Mouse (Mus musculus) liver, embryonic 15.5 days (tissue): Measurements from ENCODE around the gene Arid3b. TPM values are rescaled to one million over a fixed set of nuclear protein-coding genes. Genes with fewer than 3 reads are reported as not detected.

ENCODE experiments used
- ATAC-seq: fragments of 200-750 bp; cut with Nextera tagmentation; 2 replicates; pipeline ENCODE4 v1.8.0; 2017; ENCODE audit warnings: moderate number of reproducible peaks, mild to moderate bottlenecking, moderate library complexity; ENCODE audit not compliant: insufficient read depth
- H3K27ac ChIP-seq: fragments of 300-500 bp; sonication (generic); replicated peaks from 2 replicates; pipeline ENCODE4 v1.5.1; 2015; ENCODE audit warnings: mild to moderate bottlenecking, inconsistent platforms
- H3K27me3 ChIP-seq: fragments of 300-500 bp; sonication (generic); 2 replicates; pipeline ENCODE4 v1.6.1; 2015; ENCODE audit warnings: mild to moderate bottlenecking, inconsistent platforms
- H3K36me3 ChIP-seq: fragments of 300-500 bp; sonication (generic); replicated peaks from 2 replicates; pipeline ENCODE4 v1.6.1; 2015; ENCODE audit warnings: moderate library complexity, mild to moderate bottlenecking, inconsistent platforms
- H3K4me1 ChIP-seq: fragments of 300-500 bp; sonication (generic); replicated peaks from 2 replicates; pipeline ENCODE4 v1.6.1; 2015; ENCODE audit warnings: inconsistent platforms
- H3K4me2 ChIP-seq: fragments of 300-500 bp; sonication (generic); 2 replicates; pipeline ENCODE4 v1.6.1; 2015; ENCODE audit warnings: moderate library complexity, mild to moderate bottlenecking, inconsistent platforms
- H3K4me3 ChIP-seq: fragments of 300-500 bp; sonication (generic); replicated peaks from 2 replicates; pipeline ENCODE4 v1.5.1; 2015; ENCODE audit warnings: mild to moderate bottlenecking, inconsistent platforms
- H3K9ac ChIP-seq: fragments of 300-500 bp; sonication (generic); 2 replicates; pipeline ENCODE4 v1.6.1; 2015; ENCODE audit warnings: moderate library complexity, mild to moderate bottlenecking, inconsistent platforms
- H3K9me3 ChIP-seq: fragments of 300-500 bp; sonication (generic); replicated peaks from 2 replicates; pipeline ENCODE4 v1.6.1; 2016; ENCODE audit warnings: inconsistent platforms
- WGBS: fragments of 180-500 bp; shearing (Covaris S2); methylation state at CpG from one replicate; pipeline ENCODE4 v1.1.7; 2015; ENCODE audit warnings: mixed read lengths; ENCODE audit not compliant: insufficient replicate concordance; 5-methylcytosine and 5-hydroxymethylcytosine counted together
- polyA plus RNA-seq: library from polyadenylated mRNA; unstranded; fragments of >200 nt; fragmentation: Nextera tagmentation; extraction: Ambion mirVana; gene quantifications from 2 replicates; pipeline ENCODE4 v1.2.1, GENCODE M21; 2015

The Arid3b gene
- polyA plus RNA-seq, 1 experiment from 2014 or later: 10.5 TPM

DNA sequence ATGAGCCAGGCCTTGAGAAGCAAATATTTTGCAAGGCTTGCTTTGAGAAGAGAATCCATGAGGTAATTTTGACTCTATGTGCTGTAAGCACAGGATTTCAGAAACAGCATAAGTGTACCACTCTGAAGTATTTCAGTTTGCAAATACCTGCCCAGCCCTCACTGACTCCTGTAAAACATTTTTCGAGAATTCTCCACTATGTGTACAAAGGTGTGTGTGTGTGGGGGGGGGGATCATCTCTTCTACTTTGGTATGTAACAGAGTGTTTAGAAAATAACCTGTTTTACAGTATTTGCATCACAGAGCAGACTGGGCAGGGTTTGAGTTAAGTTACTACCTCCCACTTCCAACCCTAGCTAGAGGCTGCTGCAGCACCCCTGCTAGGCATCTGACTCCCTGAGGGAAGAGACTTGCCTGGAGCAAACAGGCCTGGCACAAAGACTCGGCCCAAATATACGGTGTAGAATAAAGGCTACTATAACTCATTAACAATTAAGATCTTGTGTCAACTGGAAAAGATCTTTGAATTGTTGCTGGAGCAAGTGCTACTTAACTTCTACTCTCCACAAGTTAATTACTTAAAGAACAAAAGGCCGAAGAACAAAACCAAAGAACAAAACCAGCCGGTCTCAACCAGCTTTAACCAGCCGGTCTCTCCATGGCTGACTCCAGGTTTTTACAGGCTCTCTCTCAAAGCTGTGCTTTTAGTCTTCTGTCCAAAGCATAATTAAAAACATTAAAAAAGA, 6.6 kb downstream of the Arid3b start:
- WGBS: 82% methylated on average over 6 of the region's 6 CpGs
- no peak for ATAC-seq
- Histone ChIP-seq H3K4me3 (no peak overlapping the region), H3K27ac (no peak overlapping the region), H3K9me3 (no peaks in the 10 kb centered on the region), H3K9ac (no peak overlapping the region), H3K4me2 (no peak overlapping the region), H3K36me3 (peaks cover 26% of the 10 kb centered on the region), H3K4me1 (peaks cover 61% of the 10 kb centered on the region), H3K27me3 (no peaks in the 10 kb centered on the region)

GRCm38 (mm10) chr9:57823397-57823796, 13.2 kb downstream of the Arid3b start:
- H3K27me3 ChIP-seq: no peaks in the 10 kb centered on the region
- no peak overlapping the region for H3K4me3 ChIP-seq
- peak overlapping the region; percentile 29; the same call in 1 of the 2 replicates for H3K4me2 ChIP-seq
- no peak for ATAC-seq
- WGBS: 83% methylated on average over 1 of the region's 1 CpGs
- H3K36me3 ChIP-seq: peaks cover 14% of the 10 kb centered on the region; the same call in 1 of the 2 replicates
- H3K4me1 ChIP-seq: peaks cover 44% of the 10 kb centered on the region
- no peak overlapping the region for H3K27ac ChIP-seq
- H3K9me3 ChIP-seq: no peaks in the 10 kb centered on the region
- no peak overlapping the region for H3K9ac ChIP-seq

- Histone ChIP-seq H3K9me3 (no peaks in the 10 kb centered on the region), H3K4me1 (peaks cover 46% of the 10 kb centered on the region), H3K36me3 (peaks cover 16% of the 10 kb centered on the region; the same call in 1 of the 2 replicates), H3K4me3 (no peak overlapping the region), H3K27ac (no peak overlapping the region), H3K4me2 (peak overlapping the region; percentile 29), H3K9ac (no peak overlapping the region), H3K27me3 (no peaks in the 10 kb centered on the region)
- peak; percentile 34; the same call in 1 of the 2 replicates for ATAC-seq
- WGBS: 13% methylated on average over 13 of the region's 13 CpGs
These were observed 13.8 kb downstream of the Arid3b start for GRCm38 (mm10) chr9:57822812-57823211.

DNA sequence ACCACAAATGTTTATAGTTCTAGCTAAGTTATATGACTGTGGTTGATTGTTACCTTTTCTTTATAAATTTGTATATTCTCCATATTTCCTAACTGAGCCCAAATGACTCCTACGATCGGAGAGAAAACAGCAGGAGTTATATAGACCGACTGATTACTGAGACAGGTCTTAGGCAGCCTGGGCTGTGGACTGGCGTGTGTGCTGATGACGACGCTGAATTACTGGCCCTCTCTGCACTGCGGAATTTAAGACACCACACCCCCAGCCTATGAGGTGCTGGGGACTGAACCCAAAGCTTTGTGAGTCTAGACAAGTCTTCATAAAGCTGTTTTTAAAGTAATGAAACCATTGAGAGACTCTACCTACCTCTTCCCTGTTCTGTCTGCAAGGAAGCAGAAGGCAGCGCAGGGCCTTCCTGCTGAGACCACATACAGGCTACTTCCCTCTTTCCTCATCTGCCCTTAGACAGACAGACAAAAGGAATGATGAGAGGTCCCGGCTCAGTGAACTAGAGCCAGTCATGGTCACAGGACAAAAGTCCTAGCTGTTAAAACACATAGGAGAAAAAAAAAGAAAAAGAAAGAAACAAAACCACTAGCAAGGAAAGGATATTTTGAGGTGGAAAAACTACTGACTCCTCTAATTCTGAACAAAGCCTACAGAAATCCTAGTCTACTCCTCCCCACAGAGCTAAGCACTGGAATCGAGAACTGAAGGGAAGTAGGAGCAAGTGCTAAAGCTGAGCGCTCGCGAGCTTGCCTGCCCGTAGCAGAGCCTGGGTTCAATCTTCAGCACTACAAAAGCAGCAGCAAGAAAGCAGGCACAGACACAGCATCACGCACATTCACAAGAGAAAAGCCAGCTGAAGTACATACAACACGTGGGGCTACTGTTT, 16.2 kb downstream of the Arid3b start:
- Histone ChIP-seq H3K4me2 (peak overlapping the region; percentile 21), H3K4me3 (no peak overlapping the region), H3K27me3 (no peaks in the 10 kb centered on the region), H3K9me3 (no peaks in the 10 kb centered on the region), H3K36me3 (peaks cover 8% of the 10 kb centered on the region; the same call in 1 of the 2 replicates), H3K27ac (no peak overlapping the region), H3K4me1 (peaks cover 43% of the 10 kb centered on the region), H3K9ac (no peak overlapping the region)
- no peak for ATAC-seq
- 26% methylated on average over 16 of the region's 16 CpGs for WGBS

GRCm38 (mm10) chr9:57817220-57817667, 19.3 kb downstream of the Arid3b start:
- Histone ChIP-seq H3K36me3 (0 out of 2 replicates have a peak, but pooled peaks cover 2% of the 10 kb centered on the region), H3K4me2 (no peak overlapping the region), H3K9me3 (no peaks in the 10 kb centered on the region), H3K4me3 (no peak overlapping the region), H3K27me3 (no peaks in the 10 kb centered on the region), H3K4me1 (peaks cover 41% of the 10 kb centered on the region), H3K9ac (no peak overlapping the region), H3K27ac (no peak overlapping the region)
- ATAC-seq: no peak
- WGBS: 52% methylated on average over 6 of the region's 6 CpGs

GRCm38 (mm10) chr9:57814866-57815265, 21.7 kb downstream of the Arid3b start:
- Histone ChIP-seq H3K36me3 (0 out of 2 replicates have a peak, but pooled peaks cover 2% of the 10 kb centered on the region), H3K9ac (no peak overlapping the region), H3K4me3 (no peak overlapping the region), H3K27me3 (no peaks in the 10 kb centered on the region), H3K9me3 (no peaks in the 10 kb centered on the region), H3K4me1 (peaks cover 32% of the 10 kb centered on the region), H3K4me2 (no peak overlapping the region), H3K27ac (no peak overlapping the region)
- WGBS: 66% methylated on average over 3 of the region's 3 CpGs
- ATAC-seq: no peak

DNA sequence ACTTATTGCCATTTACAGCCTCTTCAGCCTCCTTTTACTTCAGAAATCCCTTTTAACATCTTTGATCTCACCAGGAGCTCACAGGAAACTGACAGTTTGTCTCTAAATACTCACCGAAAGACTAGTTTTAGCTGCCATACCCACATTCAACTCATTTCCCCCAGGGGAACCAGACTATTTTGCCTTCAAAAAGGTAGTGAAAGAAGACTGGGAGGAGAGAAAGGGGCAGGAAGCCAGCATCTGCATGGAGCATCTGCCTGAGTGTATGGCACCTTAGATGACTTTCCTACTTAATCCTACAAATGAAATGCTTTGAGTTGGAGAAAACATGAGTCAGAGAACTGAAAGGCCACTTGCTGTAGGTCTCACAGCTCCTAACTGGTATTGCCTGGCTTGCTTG, 22.6 kb downstream of the Arid3b start:
- 58% methylated on average over 1 of the region's 1 CpGs for WGBS
- Histone ChIP-seq H3K9ac (no peak overlapping the region), H3K4me2 (no peak overlapping the region), H3K4me3 (no peak overlapping the region), H3K27ac (no peak overlapping the region), H3K9me3 (no peaks in the 10 kb centered on the region), H3K4me1 (peaks cover 28% of the 10 kb centered on the region), H3K36me3 (peaks cover 8% of the 10 kb centered on the region; the same call in 1 of the 2 replicates), H3K27me3 (no peaks in the 10 kb centered on the region)
- no peak for ATAC-seq

DNA sequence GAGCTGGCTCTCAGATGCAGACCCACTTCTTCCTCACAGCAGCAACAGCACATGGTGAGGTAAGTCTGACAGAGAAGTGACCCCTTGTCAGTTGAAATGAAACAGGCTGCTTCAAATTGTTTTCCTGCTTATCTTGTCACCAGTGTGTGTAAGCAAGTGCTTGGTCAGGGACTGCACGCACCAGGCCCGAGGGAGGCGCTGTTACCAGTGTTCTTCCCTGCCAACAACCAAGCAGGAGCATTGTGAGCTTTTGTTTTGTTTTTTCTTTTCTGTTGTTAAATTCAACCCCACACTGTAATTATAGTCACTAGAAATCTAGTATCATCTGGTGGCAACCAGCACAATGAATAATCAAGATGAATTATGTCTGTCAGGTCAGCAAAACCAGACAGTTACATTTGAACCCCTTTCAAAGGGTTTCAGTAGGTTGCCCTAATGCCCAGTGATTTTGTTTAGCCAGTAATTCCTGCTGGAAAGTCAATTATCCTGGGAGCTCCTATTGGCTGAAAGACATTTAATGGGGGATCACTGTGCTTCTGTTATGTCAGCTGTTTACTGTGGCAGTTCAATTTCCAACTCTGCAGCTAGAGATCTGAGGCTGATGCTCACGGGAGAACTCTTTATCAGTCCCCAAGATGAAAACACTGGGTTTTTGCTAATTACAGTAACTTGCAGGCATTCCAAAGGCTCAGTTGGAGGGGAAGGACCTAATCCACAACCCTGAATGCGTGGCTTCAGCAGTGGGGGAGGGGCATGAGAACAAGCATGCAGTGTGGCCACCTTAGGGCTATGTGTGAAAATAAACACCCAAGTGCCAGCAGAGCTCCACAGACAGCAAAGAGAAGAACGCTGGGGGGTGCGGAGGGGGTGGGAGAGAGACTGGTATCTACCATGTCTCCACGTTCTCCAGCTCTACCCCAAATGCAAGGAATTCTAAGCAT, 24.5 kb downstream of the Arid3b start:
- 53% methylated on average over 8 of the region's 8 CpGs for WGBS
- peaks cover 16% of the 10 kb centered on the region; the same call in 1 of the 2 replicates for H3K36me3 ChIP-seq
- no peak overlapping the region for H3K27ac ChIP-seq
- H3K9me3 ChIP-seq: no peaks in the 10 kb centered on the region
- H3K4me3 ChIP-seq: no peak overlapping the region
- no peak overlapping the region for H3K9ac ChIP-seq
- H3K27me3 ChIP-seq: no peaks in the 10 kb centered on the region
- no peak overlapping the region for H3K4me2 ChIP-seq
- peaks cover 22% of the 10 kb centered on the region for H3K4me1 ChIP-seq
- no peak for ATAC-seq

DNA sequence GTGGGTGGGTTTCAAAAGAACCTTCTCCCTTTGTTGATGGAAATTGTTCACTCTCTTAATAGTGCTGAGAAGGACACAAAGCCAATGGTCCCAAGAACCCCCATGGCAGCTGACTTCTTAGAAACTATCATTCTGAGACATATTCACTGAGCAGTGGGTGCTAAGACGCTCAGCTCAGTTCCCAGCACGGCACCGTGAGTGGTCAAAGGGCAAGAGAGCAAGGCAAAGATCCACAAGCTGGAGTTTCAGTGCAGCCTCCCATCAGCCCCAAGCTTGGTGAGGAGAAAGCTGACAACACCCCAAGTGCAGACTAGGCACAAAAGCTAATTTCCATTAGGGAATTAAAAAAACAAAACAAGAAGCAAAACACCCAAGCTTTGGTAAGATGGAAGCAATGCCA, 25.9 kb downstream of the Arid3b start:
- H3K9me3 ChIP-seq: no peaks in the 10 kb centered on the region
- peaks cover 16% of the 10 kb centered on the region; the same call in 1 of the 2 replicates for H3K36me3 ChIP-seq
- no peak for ATAC-seq
- H3K27me3 ChIP-seq: no peaks in the 10 kb centered on the region
- no peak overlapping the region for H3K4me3 ChIP-seq
- H3K27ac ChIP-seq: no peak overlapping the region
- WGBS: 74% methylated on average over 3 of the region's 3 CpGs
- no peak overlapping the region for H3K9ac ChIP-seq
- peaks cover 34% of the 10 kb centered on the region for H3K4me1 ChIP-seq
- no peak overlapping the region for H3K4me2 ChIP-seq

GRCm38 (mm10) chr9:57808771-57809310, 27.8 kb downstream of the Arid3b start:
- H3K36me3 ChIP-seq: peaks cover 16% of the 10 kb centered on the region; the same call in 1 of the 2 replicates
- no peaks in the 10 kb centered on the region for H3K9me3 ChIP-seq
- H3K9ac ChIP-seq: no peak overlapping the region
- 68% methylated on average over 5 of the region's 5 CpGs for WGBS
- no peak overlapping the region for H3K4me2 ChIP-seq
- no peaks in the 10 kb centered on the region for H3K27me3 ChIP-seq
- no peak for ATAC-seq
- no peak overlapping the region for H3K4me3 ChIP-seq
- H3K27ac ChIP-seq: no peak overlapping the region
- H3K4me1 ChIP-seq: peaks cover 47% of the 10 kb centered on the region
